Mouse (Mus musculus) spleen, adult 2 months (tissue): ENCODE data around the gene Serbp1.

Experiments
- CTCF ChIP-seq: fragments of 200-500 bp; IDR thresholded peaks from 2 replicates; pipeline ENCODE4 v1.5.1; 2011; ENCODE audit warnings: mild to moderate bottlenecking, inconsistent platforms; ENCODE audit not compliant: insufficient read depth, insufficient read length, insufficient replicate concordance; ENCODE audit errors: extremely low read depth
- POLR2A ChIP-seq: fragments of 200-500 bp; IDR thresholded peaks from 2 replicates; pipeline ENCODE4 v1.6.1; 2011; ENCODE audit warnings: low read depth, low read length, inconsistent platforms

DNA sequence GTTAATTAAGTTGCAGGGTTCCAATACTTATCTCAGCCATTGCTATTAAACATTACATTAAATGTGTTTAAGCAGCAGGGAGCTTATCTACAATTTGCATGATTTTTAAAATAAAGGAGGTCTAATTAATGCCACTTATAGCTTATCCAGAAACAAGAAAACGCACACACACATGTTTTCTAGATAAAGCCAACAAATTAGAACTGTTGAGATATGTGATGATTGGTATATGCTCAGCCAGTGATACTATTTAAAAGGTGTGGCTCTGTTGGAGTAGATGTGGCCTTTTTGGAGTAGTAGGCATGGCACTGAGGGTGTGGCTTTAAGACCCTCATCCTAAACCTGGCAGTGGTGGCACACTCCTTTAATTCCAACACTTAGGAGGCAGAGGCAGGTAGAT lies 25.6 kb upstream of the Serbp1 start:
- TF ChIP-seq CTCF (no peak), POLR2A (no peak)
